Mouse (Mus musculus) testis, postnatal 10 days (tissue): Measurements from ENCODE around the gene Dnase1l2.
"Not testable (repeated sequence)": the region's sequence is repeated elsewhere in the genome, so short reads cannot be mapped to it uniquely, and the experiment has no call there.

ENCODE experiments used
- DNase-seq: peaks from one replicate; pipeline ENCODE4 v3.0.0; 2021; ENCODE audit warnings: low spot score

The Dnase1l2 gene

GRCm38 (mm10) chr17:24472512-24472911 lies 29.6 kb upstream of the Dnase1l2 start:
- peak; percentile 72 for DNase-seq

DNA sequence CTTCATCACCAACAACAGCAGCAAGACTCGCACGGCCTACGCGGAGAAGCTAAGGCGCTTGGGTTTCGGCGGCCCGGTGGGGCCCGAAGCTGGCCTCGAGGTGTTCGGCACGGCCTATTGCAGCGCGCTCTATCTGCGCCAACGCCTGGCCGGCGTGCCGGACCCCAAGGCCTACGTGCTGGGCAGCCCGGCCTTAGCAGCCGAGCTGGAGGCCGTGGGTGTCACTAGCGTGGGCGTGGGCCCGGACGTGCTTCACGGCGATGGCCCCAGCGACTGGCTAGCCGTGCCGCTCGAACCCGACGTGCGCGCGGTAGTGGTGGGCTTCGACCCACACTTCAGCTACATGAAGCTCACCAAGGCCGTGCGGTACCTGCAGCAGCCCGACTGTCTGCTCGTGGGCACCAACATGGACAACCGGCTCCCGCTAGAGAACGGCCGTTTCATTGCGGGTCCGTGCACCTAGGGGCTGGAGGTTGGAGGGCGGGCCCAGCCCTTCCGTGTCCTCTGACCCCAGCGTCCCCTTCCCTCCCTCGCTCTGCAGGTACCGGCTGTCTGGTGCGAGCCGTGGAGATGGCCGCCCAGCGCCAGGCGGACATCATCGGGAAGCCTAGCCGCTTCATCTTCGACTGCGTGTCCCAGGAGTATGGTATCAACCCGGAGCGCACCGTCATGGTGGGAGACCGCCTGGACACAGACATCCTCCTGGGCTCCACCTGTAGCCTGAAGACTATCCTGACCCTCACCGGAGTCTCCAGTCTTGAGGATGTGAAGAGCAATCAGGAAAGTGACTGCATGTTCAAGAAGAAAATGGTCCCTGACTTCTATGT lies 28.0 kb upstream of the Dnase1l2 start:
- DNase-seq: peak; percentile 65

DNA sequence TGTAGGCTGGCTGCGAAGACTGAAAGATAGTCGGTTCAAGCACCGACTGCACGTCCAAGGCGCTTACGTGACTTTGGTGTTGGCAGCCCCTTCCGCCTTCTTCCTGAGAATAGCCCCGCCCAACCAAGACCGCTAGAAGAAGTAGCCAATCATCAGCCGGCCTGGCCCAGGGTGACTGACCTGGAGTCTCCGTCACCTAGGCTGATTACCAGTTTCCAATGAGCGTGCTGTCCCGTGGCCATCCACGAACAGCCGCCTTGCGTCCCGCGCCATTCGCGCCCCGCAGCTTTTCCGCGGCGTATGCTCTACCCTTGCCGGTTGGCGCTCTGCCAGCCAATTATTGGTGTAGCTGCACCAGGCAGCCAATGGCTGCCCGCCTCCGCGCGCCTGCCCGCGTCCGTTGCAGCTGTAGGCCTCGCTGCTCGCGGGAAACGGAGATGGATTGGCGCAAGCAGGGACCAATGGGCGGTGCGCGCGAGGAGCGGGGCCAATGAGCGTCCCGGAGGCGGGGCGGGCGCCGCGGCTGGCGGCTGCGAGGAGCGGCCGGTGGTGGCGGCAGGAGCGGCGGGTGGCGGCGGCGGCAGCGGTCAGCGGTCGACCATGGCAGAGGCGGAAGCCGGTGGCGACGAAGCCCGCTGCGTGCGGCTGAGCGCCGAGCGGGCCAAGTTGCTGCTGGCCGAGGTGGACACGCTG lies 27.2 kb upstream of the Dnase1l2 start, which contains the start of the genes E4f1 and Pgp:
TSS of gene E4f1 (minus strand) at position 404 of the 693 bp plus-strand sequence.
TSS of gene Pgp (plus strand) at position 483 of the 693 bp plus-strand sequence.
- peak; percentile 99 for DNase-seq

DNA sequence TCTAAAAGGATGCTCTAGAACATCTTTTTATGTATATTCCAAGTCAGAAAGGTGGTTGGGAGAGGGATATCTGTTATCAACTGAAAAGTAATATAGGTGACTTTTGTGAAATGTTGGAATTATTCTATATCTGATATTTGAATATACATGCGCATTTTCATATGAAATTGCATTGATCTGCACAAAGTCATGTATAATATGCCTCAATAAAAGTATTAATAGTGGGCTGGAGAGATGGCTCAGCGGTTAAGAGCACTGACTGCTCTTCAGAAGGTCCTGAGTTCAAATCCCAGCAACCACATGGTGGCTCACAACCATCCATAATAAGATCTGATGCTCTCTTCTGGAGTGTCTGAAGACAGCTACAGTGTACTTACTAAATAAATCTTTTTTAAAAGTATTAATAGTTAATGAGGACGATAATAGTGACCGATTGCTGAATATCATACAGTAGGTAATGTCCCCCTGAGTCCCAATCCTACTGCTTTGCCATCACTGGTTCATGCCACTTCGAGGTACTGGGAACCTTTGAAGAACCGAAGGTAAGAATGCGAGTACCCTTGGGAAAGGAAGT lies 26.5 kb upstream of the Dnase1l2 start:
- DNase-seq: no peak

GRCm38 (mm10) chr17:24468636-24469246 lies 25.8 kb upstream of the Dnase1l2 start:
- DNase-seq: no peak

DNA sequence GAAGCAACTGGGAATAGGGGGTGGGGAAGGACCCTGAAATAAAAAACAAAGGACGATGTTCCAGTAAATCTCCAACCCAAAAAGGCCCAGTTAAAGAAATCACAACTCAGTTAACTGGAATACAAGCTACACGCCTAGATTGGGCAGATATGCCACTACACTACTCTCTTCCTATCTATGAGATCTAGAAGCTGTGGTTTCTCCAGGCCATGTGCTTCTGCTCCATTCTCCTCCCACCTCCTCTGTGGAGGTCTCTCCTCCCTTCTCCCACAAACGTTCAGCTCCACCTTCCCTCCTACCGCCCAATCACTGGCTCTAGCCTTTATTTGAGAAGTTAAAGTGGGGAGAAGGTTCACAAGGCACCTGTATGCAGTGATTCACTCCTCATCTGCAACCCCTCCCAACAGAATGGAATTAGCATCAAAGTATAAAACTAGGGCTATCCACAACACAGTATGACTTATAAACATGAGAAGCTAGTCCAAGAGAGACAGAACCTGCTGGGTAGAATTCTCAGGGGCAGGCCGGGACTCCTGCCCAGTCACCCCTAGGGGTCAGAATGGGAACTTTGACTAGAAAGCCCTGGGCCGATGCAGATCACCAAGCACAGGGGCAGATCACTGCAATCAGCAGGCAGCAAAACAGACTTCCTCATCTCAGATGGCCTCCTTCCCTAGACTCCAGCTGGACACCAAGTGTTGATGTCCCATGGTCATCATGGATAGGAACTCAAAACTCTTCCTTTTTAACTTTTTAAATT lies 20.6 kb upstream of the Dnase1l2 start:
- no peak for DNase-seq

DNA sequence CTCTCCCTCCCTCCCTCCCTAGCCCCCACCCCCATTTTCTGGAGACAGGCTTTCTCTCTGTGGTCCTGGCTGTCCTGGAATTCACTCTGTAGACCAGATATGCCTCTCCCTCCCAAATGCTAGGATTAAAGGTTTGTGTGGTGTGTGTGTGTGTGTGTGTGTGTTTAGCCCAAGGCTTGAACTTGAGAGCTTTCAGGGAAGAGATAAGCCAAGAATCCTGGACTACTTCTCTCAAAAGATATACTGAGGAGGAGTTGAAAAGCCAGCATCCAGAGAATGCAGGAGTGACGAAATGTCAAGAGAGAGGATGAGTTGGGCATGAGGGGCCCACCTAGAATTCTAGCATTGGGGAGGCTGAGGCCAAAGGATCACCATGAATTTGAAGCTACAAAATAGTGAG lies 20.0 kb upstream of the Dnase1l2 start:
- DNase-seq: no peak

- no peak for DNase-seq
These were observed 18.7 kb upstream of the Dnase1l2 start for GRCm38 (mm10) chr17:24461580-24461979.

GRCm38 (mm10) chr17:24455523-24456206 lies 12.8 kb upstream of the Dnase1l2 start:
- DNase-seq: not testable (repeated sequence)

GRCm38 (mm10) chr17:24454756-24455522 lies 12.0 kb upstream of the Dnase1l2 start:
- DNase-seq: peak; percentile 99

DNA sequence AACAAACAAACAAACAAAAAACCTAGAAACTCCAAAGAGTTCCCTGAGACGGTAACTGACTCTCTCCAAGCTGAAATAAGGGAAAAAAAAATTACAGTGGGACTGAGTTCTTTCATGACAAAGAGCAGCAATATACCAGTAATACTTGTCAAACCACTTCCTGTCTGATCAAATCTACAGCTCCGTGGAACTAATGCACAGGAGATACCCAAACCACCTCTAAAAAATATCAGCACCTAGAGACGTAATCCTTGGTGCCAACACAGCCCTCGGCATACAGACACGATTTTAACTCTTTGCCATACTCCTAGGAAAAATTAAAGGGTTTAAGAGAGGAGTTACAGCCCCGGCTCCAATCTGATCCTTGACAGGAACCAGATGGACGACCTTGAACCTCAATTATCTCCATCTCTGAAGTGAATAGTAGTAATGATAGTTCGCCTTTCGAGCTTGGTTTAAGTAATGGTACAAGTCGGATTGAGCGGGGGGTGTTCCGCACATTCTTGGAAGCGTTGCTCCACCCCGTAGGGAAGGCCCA lies 11.4 kb upstream of the Dnase1l2 start:
- DNase-seq: no peak

- DNase-seq: no peak
These were observed 10.5 kb upstream of the Dnase1l2 start for GRCm38 (mm10) chr17:24453372-24453771.

DNA sequence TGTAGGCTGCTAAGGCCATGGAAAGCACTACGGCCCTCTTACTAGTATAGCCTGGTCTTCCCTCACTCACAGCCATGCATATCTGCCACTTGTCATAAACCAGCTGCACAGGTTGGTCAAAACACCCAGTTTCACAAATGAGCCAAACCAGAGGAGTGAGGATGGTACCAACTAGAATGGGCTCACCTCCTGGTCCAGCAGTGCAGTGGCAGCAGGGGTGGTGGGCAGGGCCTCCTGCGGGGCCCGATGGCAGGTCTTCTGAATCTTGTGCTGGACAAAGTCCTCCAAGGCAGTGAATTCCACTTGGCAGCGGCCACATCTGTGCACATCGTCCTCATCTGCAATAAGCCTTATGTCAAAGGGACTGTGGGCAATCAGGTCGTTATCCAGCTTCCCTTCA lies 8.3 kb upstream of the Dnase1l2 start:
- no peak for DNase-seq

DNA sequence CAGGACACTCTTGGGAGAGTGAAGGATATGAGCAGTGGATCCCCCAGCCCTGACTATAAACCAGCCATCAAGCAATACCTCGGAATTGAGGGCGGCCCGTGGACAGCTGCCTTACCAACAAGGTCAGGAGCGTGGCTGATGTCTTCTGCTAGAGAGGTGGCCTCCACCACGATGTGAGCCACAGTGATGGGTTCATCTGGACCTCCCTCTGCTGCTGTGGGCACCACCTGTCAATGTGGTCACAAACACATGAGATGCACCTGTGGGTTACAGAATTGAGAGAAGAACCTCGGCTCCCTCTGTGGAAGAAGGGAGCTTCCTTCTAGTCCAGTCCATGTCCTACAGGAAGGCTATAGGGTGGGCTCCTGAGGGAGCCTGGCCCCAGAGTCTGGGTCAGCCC lies 6.6 kb upstream of the Dnase1l2 start:
- DNase-seq: no peak

- no peak for DNase-seq
These were observed 3.7 kb upstream of the Dnase1l2 start for GRCm38 (mm10) chr17:24446590-24446989.

DNA sequence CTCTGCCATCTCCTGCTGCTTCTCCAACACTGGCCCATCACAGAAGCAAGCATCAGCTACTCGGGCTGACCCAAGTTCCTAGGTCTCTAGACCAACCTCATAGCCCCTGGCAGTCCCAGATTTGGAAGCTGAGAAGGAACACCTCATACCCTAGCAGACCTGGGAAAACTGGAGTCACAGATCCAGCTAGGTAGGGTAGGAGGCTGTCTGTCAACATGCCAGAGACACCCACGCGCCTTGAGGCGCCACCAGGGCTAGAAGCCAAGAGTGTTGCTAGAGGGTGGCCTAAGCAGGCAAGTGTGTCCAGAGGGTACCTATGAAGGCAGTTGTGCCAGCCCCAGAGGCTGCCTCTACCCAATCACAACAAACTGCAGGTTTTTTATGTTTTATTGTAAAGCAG lies 504 bp upstream of the Dnase1l2 start:
- DNase-seq: peak; percentile 69

DNA sequence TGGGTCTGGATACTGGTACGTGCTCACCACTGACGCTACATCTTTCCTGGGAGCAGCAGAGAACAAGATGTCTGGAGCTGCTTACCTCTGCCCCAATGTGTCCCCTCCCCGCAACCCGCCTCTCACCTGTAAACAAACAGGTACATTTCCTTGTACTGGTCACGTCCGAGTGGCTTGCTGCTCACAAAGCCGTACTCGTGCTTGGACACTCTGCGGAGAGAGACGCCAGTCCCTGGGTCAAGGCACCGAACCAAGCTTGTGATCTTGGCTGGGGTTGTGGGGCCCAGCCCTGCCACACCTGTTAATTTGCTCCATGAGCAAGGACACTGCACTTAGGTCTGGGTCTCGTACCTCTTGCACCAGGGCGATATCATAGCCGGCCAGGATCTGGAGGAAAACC lies 798 bp downstream of the Dnase1l2 start:
- DNase-seq: no peak

GRCm38 (mm10) chr17:24441148-24441547 lies 1.8 kb downstream of the Dnase1l2 start:
- DNase-seq: no peak

GRCm38 (mm10) chr17:24440377-24440776 lies 2.5 kb downstream of the Dnase1l2 start:
- no peak for DNase-seq

GRCm38 (mm10) chr17:24437016-24437415 lies 5.9 kb downstream of the Dnase1l2 start:
- DNase-seq: no peak
